Mouse (Mus musculus): ENCODE data around the gene Gm9789.
"Not testable (repeated sequence)": the region's sequence is repeated elsewhere in the genome, so short reads cannot be mapped to it uniquely, and the experiment has no call there.

Gene Gm9789

GRCm38 (mm10) chr16:89157652-89158051, at the start of gene Gm9789:
Gene Gm9789 (plus strand): TSS chr16:89157952.
- no peak for DNase-seq (ENCODE audit: low spot score in 2 of 2)

DNA sequence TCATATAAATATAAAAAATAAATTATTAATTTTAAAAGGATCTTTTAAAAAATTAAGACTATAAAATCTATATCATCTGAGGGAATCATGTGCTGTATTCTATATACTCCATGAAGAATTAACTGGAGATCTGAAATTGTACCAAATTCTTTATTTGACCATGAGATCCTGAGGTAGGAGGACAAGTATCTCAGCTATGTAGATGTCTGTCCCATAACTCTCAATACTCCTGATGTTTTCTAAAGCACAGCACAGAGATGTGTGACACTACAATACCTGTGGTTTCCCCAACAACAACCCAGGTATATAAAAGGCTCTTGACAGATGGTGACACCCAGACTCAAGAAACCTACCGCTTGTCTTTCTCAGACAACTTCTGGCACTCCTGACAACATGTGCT, 17.2 kb upstream of the Gm9789 start, which contains the start of gene Gm6358:
Gm6358 (plus strand) TSS at position 301 of the 400 bp plus-strand sequence.
- DNase-seq (ENCODE audit: low spot score in 2 of 2), result no peak

GRCm38 (mm10) chr16:89150786-89151185, 7.0 kb upstream of the Gm9789 start, which contains the start of gene Gm10061:
Gene Gm10061 (plus strand): TSS chr16:89151086.
- DNase-seq (ENCODE audit: low spot score in 2 of 2), result no peak

DNA sequence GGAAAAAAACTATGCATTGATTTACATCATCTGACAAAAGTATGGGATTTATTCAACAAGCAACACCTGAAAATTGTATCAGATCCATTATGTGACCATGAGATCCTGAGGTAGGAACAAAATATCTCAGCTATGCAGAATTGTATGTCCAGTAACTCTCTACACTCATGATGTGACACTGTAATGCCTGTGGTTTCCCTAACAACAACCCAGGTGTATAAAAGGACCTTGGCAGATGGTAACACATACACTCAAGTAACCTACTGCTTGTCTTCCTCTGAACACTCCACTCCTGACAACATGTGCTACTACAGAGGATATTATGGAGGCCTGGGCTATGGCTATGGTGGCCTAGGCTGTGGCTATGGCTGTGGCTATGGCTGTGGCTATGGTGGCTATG, 11.4 kb downstream of the Gm9789 start, which contains the start of gene Gm7735:
Gm7735 (plus strand) TSS at position 301 of the 400 bp plus-strand sequence.
- DNase-seq (ENCODE audit: low spot score in 2 of 2), result not testable (repeated sequence)

DNA sequence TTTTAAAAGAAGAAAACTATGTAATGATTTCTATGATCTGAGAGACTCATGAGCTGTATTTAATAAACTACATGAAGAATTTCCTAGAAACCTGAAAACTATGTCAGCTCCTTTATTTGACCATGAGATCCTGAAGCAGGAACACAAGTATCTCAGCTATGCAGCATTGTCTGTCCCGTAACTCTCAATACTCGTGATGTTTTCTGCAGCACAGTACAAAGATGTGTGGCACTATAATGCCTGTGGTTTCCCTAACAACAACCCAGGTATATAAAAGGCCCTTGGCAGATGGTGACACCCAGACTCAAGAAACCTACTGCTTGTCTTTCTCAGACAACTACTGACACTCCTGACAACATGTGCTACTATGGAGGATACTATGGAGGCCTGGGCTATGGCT, 16.7 kb downstream of the Gm9789 start, which contains the start of gene 1110057P08Rik:
1110057P08Rik (plus strand) TSS at position 301 of the 400 bp plus-strand sequence.
- no peak for DNase-seq (ENCODE audit: low spot score in 2 of 2)

DNA sequence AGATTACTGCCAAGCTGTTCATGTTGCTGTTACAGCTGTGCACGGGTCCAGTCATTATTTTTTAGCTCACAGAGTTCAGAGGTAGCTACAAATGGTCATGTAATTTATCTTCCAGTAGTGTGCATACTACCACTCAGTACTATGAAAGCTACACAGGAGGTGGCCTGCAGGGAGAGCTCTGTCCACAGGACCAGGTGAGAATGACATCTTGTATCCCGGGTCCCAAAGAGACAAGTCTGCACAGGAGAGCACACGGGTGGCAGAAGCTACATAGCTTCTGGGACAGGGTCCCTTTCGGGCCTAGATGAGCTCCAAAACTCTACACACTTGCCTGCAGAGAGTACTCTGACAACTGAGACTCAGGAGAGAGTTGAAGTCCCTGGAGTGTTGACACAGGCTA, 30.9 kb downstream of the Gm9789 start:
- DNase-seq (ENCODE audit: low spot score in 2 of 2), result no peak

GRCm38 (mm10) chr16:89205561-89205960, 47.8 kb downstream of the Gm9789 start, which contains the start of gene Krtap20-2:
Gene Krtap20-2 (plus strand): TSS chr16:89205861.
- no peak for DNase-seq (ENCODE audit: low spot score in 2 of 2)

All from right cerebral cortex, postnatal 10 days (tissue).